14 mouse cellular contexts compared by ENCODE assay signal in genomic region chr6:84148470-84148869, GRCm38 (mm10).
DNase-seq lines count a peak whose midpoint lies in the region; ATAC-seq and TF ChIP-seq lines count a peak whose summit lies in the region.
"Had no signal": no experiment of that assay in that cellular context is flagged by ENCODE, and none has a peak within 500 bp of the region (broad histone marks: within the 10 kb centered on the region; RNA-seq: fewer than 3 reads in every experiment).

No protein-coding gene starts in this region.

- ATAC-seq in common myeloid progenitor, adult 5-6 weeks (replicated peaks; ENCODE audit: low read depth, poor library complexity, severe bottlenecking): 0 out of 2 replicates have a peak, but pooled peaks have one; percentile 18
- ATAC-seq: midbrain, embryonic 13.5 days had no signal

- no peak for DNase-seq in cerebellum, adult 2 months
- no peak for DNase-seq in cerebellum, postnatal 36 days
- no peak for DNase-seq in layer of hippocampus, adult 2 months (ENCODE audit: low spot score in 2 of 2)
- no peak for DNase-seq in layer of hippocampus, adult 9-11 months
- DNase-seq in 3T3-L1 (ENCODE audit: low read depth, low spot score): peak; percentile 85
- DNase-seq in spleen, postnatal 10 days (ENCODE audit: low spot score in 2 of 2): no peak
- no peak for DNase-seq in spleen, postnatal 4 days (ENCODE audit: low spot score in 2 of 2)
- DNase-seq: B cell, adult 2 months; cerebellum, adult 8-10 months; gastrocnemius, postnatal 36 days; heart, postnatal 36 days; spleen, adult 18-20 months had no signal

- WGBS in cerebellum, adult 2 months: 81% methylated on average over 6 of the region's 6 CpGs

- TF ChIP-seq CTCF in cerebellum, adult 2 months (IDR thresholded peaks at IDR 0.05; ENCODE audit: borderline replicate concordance, insufficient read depth, low read depth, low read length): 0 out of 2 replicates have a peak, but pooled peaks have one; percentile 9
- TF ChIP-seq CTCF in layer of hippocampus, adult 2 months (conservative IDR thresholded peaks at IDR 0.05): peak; percentile 75

- TF ChIP-seq POLR2A in cerebellum, adult 2 months (IDR thresholded peaks at IDR 0.05; ENCODE audit: borderline replicate concordance, insufficient read depth, low read length): no peak

- no peaks in the 10 kb centered on the region for H3K27me3 ChIP-seq in cerebellum, adult 2 months (ENCODE audit: control insufficient read depth, insufficient read depth, low read length)
- H3K27me3 ChIP-seq: midbrain, embryonic 13.5 days had no signal

- no peaks in the 10 kb centered on the region for H3K4me1 ChIP-seq in cerebellum, adult 2 months (ENCODE audit: control insufficient read depth, insufficient read depth, low read length)
- H3K4me1 ChIP-seq: midbrain, embryonic 13.5 days had no signal

- H3K27ac ChIP-seq in cerebellum, adult 2 months (ENCODE audit: insufficient read depth, low read length): no peak overlapping the region
- H3K27ac ChIP-seq in layer of hippocampus, adult 2 months: no peak overlapping the region
- H3K27ac ChIP-seq: midbrain, embryonic 13.5 days had no signal

- no peak overlapping the region for H3K4me3 ChIP-seq in cerebellum, adult 2 months (replicated peaks; ENCODE audit: insufficient read depth, low read depth, low read length)
- no peak overlapping the region for H3K4me3 ChIP-seq in layer of hippocampus, adult 2 months
- H3K4me3 ChIP-seq: midbrain, embryonic 13.5 days had no signal
